Mouse (Mus musculus) liver, embryonic 14.5 days (tissue): ENCODE measurements around the gene Galp. TPM values are rescaled to one million over a fixed set of nuclear protein-coding genes. Genes with fewer than 3 reads are reported as not detected.

ENCODE experiments used
- ATAC-seq: fragments of 200-750 bp; cut with Nextera tagmentation; 2 replicates; pipeline ENCODE4 v1.8.0; 2017; ENCODE audit warnings: moderate number of reproducible peaks, mild to moderate bottlenecking, moderate library complexity; ENCODE audit not compliant: insufficient read depth
- DNase-seq, 3 experiments: peaks; one replicate each; pipeline ENCODE4 v3.0.0-alpha.2; 2012 to 2013; ENCODE audit warnings: low read depth in 3 of 3, low spot score in 3 of 3
- H3K27ac ChIP-seq: fragments of 300-500 bp; sonication (generic); 2 replicates; pipeline ENCODE4 v1.5.1; 2014; ENCODE audit warnings: moderate library complexity, mild to moderate bottlenecking, control low read depth, inconsistent platforms
- H3K27me3 ChIP-seq: fragments of 300-500 bp; sonication (generic); 2 replicates; pipeline ENCODE4 v1.6.1; 2014; ENCODE audit warnings: mild to moderate bottlenecking, low read length, moderate library complexity; ENCODE audit not compliant: control insufficient read depth, insufficient read depth
- H3K36me3 ChIP-seq: fragments of 300-500 bp; sonication (generic); replicated peaks from 2 replicates; pipeline ENCODE4 v1.6.1; 2014; ENCODE audit warnings: low read depth; ENCODE audit not compliant: control insufficient read depth, insufficient read depth
- H3K4me1 ChIP-seq, 2 experiments: fragments of 200-500 bp in 1 of 2; fragments of 300-500 bp in 1 of 2; sonication (generic) in 1 of 2; replicated peaks; 2 replicates each; pipeline ENCODE4 v1.6.1; 2012 to 2014; ENCODE audit warnings: antibody characterized with exemption in 1 of 2, inconsistent platforms in 1 of 2, low read length in 1 of 2; ENCODE audit not compliant: control insufficient read depth in 2 of 2, insufficient read depth in 2 of 2
- H3K4me2 ChIP-seq: fragments of 300-500 bp; sonication (generic); 2 replicates; pipeline ENCODE4 v1.6.1; 2014; ENCODE audit warnings: low read depth, mild to moderate bottlenecking, control low read depth, moderate library complexity
- H3K4me3 ChIP-seq, 2 experiments: fragments of 200-500 bp in 1 of 2; fragments of 300-500 bp in 1 of 2; sonication (generic) in 1 of 2; 2 replicates each; pipeline ENCODE4 v1.5.1; 2012 to 2014; ENCODE audit warnings: low read depth in 2 of 2, low read length in 2 of 2, mild to moderate bottlenecking in 2 of 2, control low read depth in 1 of 2, inconsistent platforms in 1 of 2, moderate library complexity in 1 of 2; ENCODE audit not compliant: insufficient read depth in 1 of 2
- H3K9ac ChIP-seq: fragments of 300-500 bp; sonication (generic); replicated peaks from 2 replicates; pipeline ENCODE4 v1.6.1; 2014; ENCODE audit warnings: mild to moderate bottlenecking, control low read depth, moderate library complexity
- H3K9me3 ChIP-seq: fragments of 300-500 bp; sonication (generic); 2 replicates; pipeline ENCODE4 v1.6.1; 2016; ENCODE audit warnings: low read length, mixed read lengths; ENCODE audit not compliant: control insufficient read depth
- CTCF ChIP-seq: IDR thresholded peaks from 2 replicates; pipeline ENCODE4 v1.5.1; 2016; ENCODE audit warnings: antibody characterized with exemption, low read depth, control low read depth
- EP300 ChIP-seq: IDR thresholded peaks from 2 replicates; pipeline ENCODE4 v1.6.1; 2016; ENCODE audit warnings: antibody characterized with exemption, low read depth
- WGBS: fragments of 180-500 bp; shearing (Covaris S2); extraction: QIAGEN DNeasy Blood & Tissue Kit; methylation state at CpG from one replicate; pipeline ENCODE4 v1.1.7; 2014; ENCODE audit not compliant: insufficient replicate concordance; 5-methylcytosine and 5-hydroxymethylcytosine counted together
- polyA plus RNA-seq, 2 experiments: library from polyadenylated mRNA; depleted of rRNA in 1 of 2; stranded (reverse) in 1 of 2; unstranded in 1 of 2; fragments of >200 nt; fragmentation: Nextera tagmentation in 1 of 2; extraction: Ambion mirVana in 1 of 2; gene quantifications; 2 replicates each; pipeline versions ENCODE4 v1.2.1 to v1.2.3; 2012 to 2014

Gene Galp
- not detected in 2 replicates for polyA plus RNA-seq (2012; rRNA removed)
- not detected in 2 replicates for polyA plus RNA-seq (2014; fragmentation: Nextera tagmentation; extraction: Ambion mirVana)

- 35% methylated on average over 3 of the region's 3 CpGs for WGBS
- Histone ChIP-seq H3K4me3 (no peak within 1 kb of the TSS), H3K4me1 (no peaks in the 10 kb centered on the region), H3K4me2 (no peak within 1 kb of the TSS), H3K27me3 (no peaks in the 10 kb centered on the region), H3K27ac (no peak within 1 kb of the TSS), H3K9me3 (no peaks in the 10 kb centered on the region), H3K36me3 (no peaks in the 10 kb centered on the region), H3K9ac (no peak within 1 kb of the TSS)
- DNase-seq (no peak), ATAC-seq (no peak)
- TF ChIP-seq EP300 = no peak
- TF ChIP-seq CTCF = no peak
Measured at GRCm38 (mm10) chr7:6196790-6197189, at the start of gene Galp. Galp (plus strand) TSS chr7:6197090.

- 55% methylated on average over 5 of the region's 5 CpGs for WGBS
- no peaks in the 10 kb centered on the region for H3K27me3 ChIP-seq
- no peak overlapping the region for H3K9ac ChIP-seq
- no peaks in the 10 kb centered on the region for H3K9me3 ChIP-seq
- H3K4me3 ChIP-seq = no peak overlapping the region
- DNase-seq = no peak
- H3K27ac ChIP-seq = no peak overlapping the region
- ATAC-seq = no peak
- no peak overlapping the region for H3K4me2 ChIP-seq
- peaks cover 20 to 48% of the 10 kb centered on the region in 2 experiments for H3K4me1 ChIP-seq
- H3K36me3 ChIP-seq = no peaks in the 10 kb centered on the region
- TF ChIP-seq CTCF = no peak
- no peak for TF ChIP-seq EP300
Measured at GRCm38 (mm10) chr7:6147688-6148087, 49.2 kb upstream of the Galp start.

GRCm38 (mm10) chr7:6151266-6151665 lies 45.6 kb upstream of the Galp start:
- H3K36me3 ChIP-seq = no peaks in the 10 kb centered on the region

DNA sequence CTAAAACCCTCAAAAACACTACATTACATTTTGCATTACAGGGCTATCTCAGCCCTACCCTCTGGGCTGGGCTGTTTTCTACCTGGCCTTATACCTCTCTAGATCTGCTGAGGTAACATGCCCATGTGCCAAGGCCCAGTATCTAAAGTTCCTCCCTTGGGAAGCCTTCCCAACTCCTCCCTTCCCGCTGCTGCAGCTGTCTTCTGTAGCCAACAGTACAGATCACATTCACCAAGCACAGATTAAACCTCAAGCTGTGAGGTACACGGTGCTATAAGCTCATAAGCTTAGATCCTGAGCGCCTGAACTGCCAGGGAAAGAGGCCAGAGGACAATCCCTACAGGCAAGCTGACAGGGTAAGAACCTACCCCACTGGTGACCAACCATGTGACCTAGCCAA lies 44.9 kb upstream of the Galp start:
- Histone ChIP-seq H3K27me3 (no peaks in the 10 kb centered on the region), H3K4me2 (no peak overlapping the region), H3K9me3 (no peaks in the 10 kb centered on the region), H3K4me1 (peaks cover 17 to 48% of the 10 kb centered on the region in 2 experiments), H3K9ac (no peak overlapping the region), H3K36me3 (no peaks in the 10 kb centered on the region), H3K4me3 (no peak overlapping the region), H3K27ac (no peak overlapping the region)
- 61% methylated on average over 3 of the region's 3 CpGs for WGBS
- TF ChIP-seq CTCF (no peak), EP300 (no peak)
- no peak for ATAC-seq
- no peak for DNase-seq

More at GRCm38 (mm10) chr7:6151266-6151665, 45.6 kb upstream of the Galp start:
- no peak for DNase-seq
- H3K4me1 ChIP-seq = peaks cover 13 to 45% of the 10 kb centered on the region in 2 experiments
- H3K9ac ChIP-seq = no peak overlapping the region
- H3K4me2 ChIP-seq = no peak overlapping the region
- WGBS = 73% methylated on average over 1 of the region's 1 CpGs
- H3K9me3 ChIP-seq = no peaks in the 10 kb centered on the region
- H3K4me3 ChIP-seq = no peak overlapping the region
- no peak for TF ChIP-seq CTCF
- TF ChIP-seq EP300 = no peak
- no peak for ATAC-seq
- H3K27me3 ChIP-seq = no peaks in the 10 kb centered on the region
- H3K27ac ChIP-seq = no peak overlapping the region

GRCm38 (mm10) chr7:6153131-6153530 lies 43.8 kb upstream of the Galp start:
- no peaks in the 10 kb centered on the region for H3K36me3 ChIP-seq
- TF ChIP-seq EP300 = no peak
- no peak for TF ChIP-seq CTCF
- no peak overlapping the region for H3K4me2 ChIP-seq
- no peaks in the 10 kb centered on the region for H3K27me3 ChIP-seq
- H3K4me3 ChIP-seq = no peak overlapping the region
- DNase-seq = no peak
- peaks cover 18 to 47% of the 10 kb centered on the region in 2 experiments for H3K4me1 ChIP-seq
- ATAC-seq = no peak
- no peak overlapping the region for H3K9ac ChIP-seq
- no peaks in the 10 kb centered on the region for H3K9me3 ChIP-seq
- H3K27ac ChIP-seq = no peak overlapping the region
- 65% methylated on average over 3 of the region's 3 CpGs for WGBS
